Mouse (Mus musculus): ENCODE results near the gene Gm21962. TPM values are rescaled to one million over a fixed set of nuclear protein-coding genes. Genes with fewer than 3 reads are reported as not detected.

The Gm21962 gene
- polyA plus RNA-seq, 1 experiment from 2014 or later = not detected

DNA sequence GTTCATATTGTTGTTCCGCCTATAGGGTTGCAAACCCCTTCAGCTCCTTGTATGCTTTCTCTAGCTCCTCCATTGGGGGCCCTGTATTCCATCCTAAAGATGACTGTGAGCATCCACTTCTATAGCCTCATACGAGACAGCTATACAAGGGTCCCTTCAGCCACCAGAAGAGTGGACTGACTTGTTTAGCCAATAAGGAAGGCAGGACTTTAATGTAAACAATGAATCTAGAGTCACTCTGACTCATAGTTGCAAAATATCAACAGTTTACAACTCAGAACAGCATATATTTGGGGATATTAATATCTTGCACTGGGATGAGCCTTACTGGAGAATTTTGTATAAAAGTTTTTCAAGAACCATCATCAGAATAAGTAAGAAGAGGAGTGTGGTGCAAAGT is 15.6 kb downstream of the Gm21962 start:
- Histone ChIP-seq H3K4me3 (replicated peaks; ENCODE audit: low read length) (no peak overlapping the region), H3K9ac (ENCODE audit: low read length) (no peak overlapping the region), H3K27ac (ENCODE audit: low read length) (no peak overlapping the region), H3K36me3 (ENCODE audit: control insufficient read depth, insufficient read depth, low read length) (no peaks in the 10 kb centered on the region), H3K9me3 (replicated peaks; ENCODE audit: control insufficient read depth, low read length) (no peaks in the 10 kb centered on the region), H3K4me2 (ENCODE audit: low read depth, low read length) (no peak overlapping the region), H3K27me3 (ENCODE audit: control insufficient read depth, insufficient read depth, low read length) (no peaks in the 10 kb centered on the region), H3K4me1 (ENCODE audit: control insufficient read depth, insufficient read depth, low read length) (no peaks in the 10 kb centered on the region)
- WGBS = 89% methylated on average over 2 of the region's 2 CpGs
- ATAC-seq (ENCODE audit: insufficient read depth, low FRiP score) = no peak

DNA sequence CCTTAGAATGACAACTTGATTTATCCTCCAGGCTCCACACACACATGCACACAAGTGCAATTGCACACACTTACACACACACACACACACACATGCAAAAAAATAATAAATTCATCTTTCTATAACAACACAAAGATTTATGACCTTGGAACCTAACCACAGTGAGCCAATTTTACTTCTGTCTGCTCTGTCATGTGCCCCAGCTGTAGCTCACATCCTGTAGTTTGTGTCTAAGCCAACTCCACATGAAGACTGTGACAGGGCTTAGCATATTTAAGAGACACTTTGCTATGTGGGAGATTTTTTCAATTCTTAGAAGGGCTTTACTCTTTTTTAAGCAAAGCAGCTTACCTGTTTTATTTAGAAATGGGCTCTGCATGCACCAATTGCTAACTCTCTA is 20.2 kb downstream of the Gm21962 start:
- ATAC-seq (ENCODE audit: insufficient read depth, low FRiP score) = no peak
- Histone ChIP-seq H3K27ac (ENCODE audit: low read length) (no peak overlapping the region), H3K4me2 (ENCODE audit: low read depth, low read length) (no peak overlapping the region)

DNA sequence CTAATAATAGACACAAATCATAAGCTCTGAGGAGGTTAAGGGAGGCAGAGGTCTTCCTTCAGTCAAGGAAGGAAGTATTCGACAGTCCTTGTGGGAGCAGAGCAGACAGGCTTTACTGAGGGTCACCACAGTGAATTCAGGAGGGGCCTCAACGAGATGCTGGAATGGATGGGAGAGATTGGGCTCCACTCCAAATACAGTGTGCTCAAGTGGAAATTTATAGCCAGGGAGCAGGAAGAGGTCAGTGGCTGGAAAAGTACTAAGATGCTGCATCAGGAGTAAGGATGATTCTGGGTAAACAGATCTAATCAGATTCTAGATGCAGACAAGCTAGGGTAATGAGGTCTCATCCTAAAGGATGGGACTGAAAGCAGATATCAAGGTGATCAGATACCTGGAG is 44.6 kb downstream of the Gm21962 start:
- H3K27ac ChIP-seq (ENCODE audit: low read length) = no peak overlapping the region
- no peak for ATAC-seq (ENCODE audit: insufficient read depth, low FRiP score)
- H3K4me3 ChIP-seq (replicated peaks; ENCODE audit: low read length) = no peak overlapping the region
- no peaks in the 10 kb centered on the region for H3K9me3 ChIP-seq (replicated peaks; ENCODE audit: control insufficient read depth, low read length)
- no peak overlapping the region for H3K9ac ChIP-seq (ENCODE audit: low read length)
- no peaks in the 10 kb centered on the region for H3K27me3 ChIP-seq (ENCODE audit: control insufficient read depth, insufficient read depth, low read length)
- H3K4me1 ChIP-seq (ENCODE audit: control insufficient read depth, insufficient read depth, low read length) = 0 out of 2 replicates have a peak, but pooled peaks cover 3% of the 10 kb centered on the region
- no peak overlapping the region for H3K4me2 ChIP-seq (ENCODE audit: low read depth, low read length)
- no peaks in the 10 kb centered on the region for H3K36me3 ChIP-seq (ENCODE audit: control insufficient read depth, insufficient read depth, low read length)
- WGBS = 38% methylated on average over 2 of the region's 2 CpGs

More for the DNA sequence above, 20.2 kb downstream of the Gm21962 start:
- no peaks in the 10 kb centered on the region for H3K4me1 ChIP-seq (ENCODE audit: control insufficient read depth, insufficient read depth, low read length)
- H3K36me3 ChIP-seq (ENCODE audit: control insufficient read depth, insufficient read depth, low read length) = no peaks in the 10 kb centered on the region
- H3K9ac ChIP-seq (ENCODE audit: low read length) = no peak overlapping the region
- no peaks in the 10 kb centered on the region for H3K27me3 ChIP-seq (ENCODE audit: control insufficient read depth, insufficient read depth, low read length)
- H3K4me3 ChIP-seq (replicated peaks; ENCODE audit: low read length) = no peak overlapping the region
- H3K9me3 ChIP-seq (replicated peaks; ENCODE audit: control insufficient read depth, low read length) = no peaks in the 10 kb centered on the region

DNA sequence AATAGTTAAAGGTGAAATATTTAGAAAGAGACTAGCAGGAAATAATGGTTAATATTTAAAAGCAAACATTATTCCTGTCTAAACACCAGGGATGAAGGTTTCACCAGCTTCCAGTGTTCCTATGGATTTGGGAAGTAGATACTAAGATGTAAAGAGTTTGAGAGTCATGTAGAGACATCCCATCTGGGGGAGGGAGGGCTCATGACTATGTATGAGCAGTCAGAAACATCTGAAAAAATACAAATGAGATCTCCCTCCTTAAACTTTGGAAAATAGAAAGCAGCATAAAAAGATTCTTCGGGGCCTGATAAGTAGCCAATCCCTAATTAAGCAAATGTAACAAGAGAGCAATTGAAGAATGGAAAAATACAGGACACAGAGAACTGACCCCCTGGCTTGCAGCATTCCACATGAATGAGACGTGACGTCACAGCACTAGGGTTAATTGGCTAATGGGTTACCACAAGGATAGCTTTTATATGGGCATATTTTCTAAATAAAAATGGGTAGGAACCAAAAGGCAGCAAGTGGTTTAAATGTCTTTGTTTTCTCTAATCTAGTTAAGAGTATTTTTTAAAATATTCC is 45.3 kb downstream of the Gm21962 start:
- H3K27me3 ChIP-seq (ENCODE audit: control insufficient read depth, insufficient read depth, low read length) = no peaks in the 10 kb centered on the region
- H3K4me2 ChIP-seq (ENCODE audit: low read depth, low read length) = no peak overlapping the region
- no peak overlapping the region for H3K27ac ChIP-seq (ENCODE audit: low read length)
- no peaks in the 10 kb centered on the region for H3K36me3 ChIP-seq (ENCODE audit: control insufficient read depth, insufficient read depth, low read length)
- ATAC-seq (ENCODE audit: insufficient read depth, low FRiP score) = no peak
- H3K4me1 ChIP-seq (ENCODE audit: control insufficient read depth, insufficient read depth, low read length) = 0 out of 2 replicates have a peak, but pooled peaks cover 3% of the 10 kb centered on the region
- no peak overlapping the region for H3K4me3 ChIP-seq (replicated peaks; ENCODE audit: low read length)
- no peaks in the 10 kb centered on the region for H3K9me3 ChIP-seq (replicated peaks; ENCODE audit: control insufficient read depth, low read length)
- H3K9ac ChIP-seq (ENCODE audit: low read length) = no peak overlapping the region
- WGBS = 70% methylated on average over 3 of the region's 3 CpGs

Small RNAs within 50 kb of the gene (microRNA-seq; reads per million reads assigned to microRNA genes)
- gene Gm22468 = not detected

Other genes with a start within 250 kb of the Gm21962 start
- gene Ddit4l, start 49.9 kb upstream of the Gm21962 start, polyA plus RNA-seq (2015; fragmentation: Nextera tagmentation; extraction: Ambion mirVana) = 6.8 and 8.1 TPM in 2 replicates
- gene H2afz, start 193.0 kb downstream of the Gm21962 start, polyA plus RNA-seq (2015; fragmentation: Nextera tagmentation; extraction: Ambion mirVana) = 1,166 and 1,340 TPM in 2 replicates
- 8.0 and 8.4 TPM in 2 replicates for gene Dnajb14, start 196.2 kb downstream of the Gm21962 start, polyA plus RNA-seq (2015; fragmentation: Nextera tagmentation; extraction: Ambion mirVana)
- 113 and 118 TPM in 2 replicates for gene Lamtor3, start 247.0 kb downstream of the Gm21962 start, polyA plus RNA-seq (2015; fragmentation: Nextera tagmentation; extraction: Ambion mirVana)